Mouse (Mus musculus): ENCODE data around the gene Nkiras2.
"Not testable (repeated sequence)": the region's sequence is repeated elsewhere in the genome, so short reads cannot be mapped to it uniquely, and the experiment has no call there.

Nkiras2 gene

GRCm38 (mm10) chr11:100634530-100634929 lies 15.5 kb downstream of the Nkiras2 start:
- no peak for DNase-seq (ENCODE audit: low spot score)

GRCm38 (mm10) chr11:100640159-100640906 lies 21.3 kb downstream of the Nkiras2 start:
- DNase-seq (ENCODE audit: low spot score) = no peak

- no peak for DNase-seq (ENCODE audit: low spot score)
Measured at GRCm38 (mm10) chr11:100643612-100644575, 24.9 kb downstream of the Nkiras2 start.

- DNase-seq (ENCODE audit: low spot score) = no peak
Measured at GRCm38 (mm10) chr11:100646265-100646664, 27.2 kb downstream of the Nkiras2 start.

GRCm38 (mm10) chr11:100648405-100648804 lies 29.4 kb downstream of the Nkiras2 start:
- DNase-seq (ENCODE audit: low spot score) = no peak

- no peak for DNase-seq (ENCODE audit: low spot score)
Measured at GRCm38 (mm10) chr11:100651205-100651604, 32.2 kb downstream of the Nkiras2 start.

- no peak for DNase-seq (ENCODE audit: low spot score)
Measured at GRCm38 (mm10) chr11:100651748-100652147, 32.7 kb downstream of the Nkiras2 start.

- not testable (repeated sequence) for DNase-seq (ENCODE audit: low spot score)
Measured at GRCm38 (mm10) chr11:100655589-100655988, 36.5 kb downstream of the Nkiras2 start.

GRCm38 (mm10) chr11:100656458-100656857 lies 37.4 kb downstream of the Nkiras2 start:
- DNase-seq (ENCODE audit: low spot score) = no peak

GRCm38 (mm10) chr11:100659806-100660205 lies 40.8 kb downstream of the Nkiras2 start:
- DNase-seq (ENCODE audit: low spot score) = no peak

- no peak for DNase-seq (ENCODE audit: low spot score)
Measured at GRCm38 (mm10) chr11:100671049-100671448, 52.0 kb downstream of the Nkiras2 start.

- DNase-seq (ENCODE audit: low spot score) = no peak
Measured at GRCm38 (mm10) chr11:100671956-100672355, 52.9 kb downstream of the Nkiras2 start.

GRCm38 (mm10) chr11:100673169-100673568 lies 54.1 kb downstream of the Nkiras2 start:
- no peak for DNase-seq (ENCODE audit: low spot score)

Data from left cerebral cortex, adult 11 months (tissue).